In the genomic region with DNA sequence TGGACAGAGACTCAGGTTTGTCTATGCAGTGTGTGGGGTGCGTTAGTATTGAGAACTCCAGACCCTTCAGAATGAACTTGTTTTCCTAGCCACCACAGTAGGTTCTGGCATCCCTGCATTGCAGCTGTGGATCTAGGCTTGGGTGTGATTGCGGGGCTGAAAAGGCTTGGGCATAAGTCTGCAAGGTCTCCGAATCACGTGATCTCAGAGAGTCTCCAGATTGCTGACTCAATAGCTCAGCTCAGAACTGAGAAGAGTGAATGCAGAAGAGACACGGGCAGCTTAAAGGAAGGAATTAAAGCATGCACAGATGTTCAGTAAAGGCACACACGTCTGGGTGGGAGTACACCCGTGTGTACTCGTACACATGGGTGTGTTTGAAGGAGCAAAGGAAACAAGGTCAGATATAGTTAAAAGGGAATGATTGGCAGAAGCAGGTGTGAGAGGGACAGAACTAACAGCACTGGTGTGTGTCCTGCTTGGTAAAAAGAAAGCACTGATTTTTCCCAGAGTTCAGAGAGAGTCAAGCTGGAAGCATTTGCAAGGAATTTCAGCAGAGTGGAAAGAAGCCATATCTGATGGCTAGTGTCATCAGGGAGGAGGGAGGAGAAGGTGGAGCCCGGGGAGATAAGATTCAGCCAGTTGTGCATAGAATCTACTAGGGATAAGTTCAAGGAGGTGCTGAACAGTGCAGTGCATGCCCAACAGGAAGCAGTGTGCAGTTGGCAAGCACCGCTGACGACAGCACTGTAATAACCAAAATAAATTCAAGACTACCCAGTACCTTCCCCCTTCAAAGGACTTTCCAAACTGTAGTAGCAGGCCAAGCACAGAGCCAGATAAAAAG, we compare ENCODE assay signal across 15 mouse cellular contexts. TPM values are rescaled to one million over a fixed set of nuclear protein-coding genes. Genes with fewer than 3 reads are reported as not detected.
DNase-seq lines count a peak whose midpoint lies in the region; ATAC-seq and TF ChIP-seq lines count a peak whose summit lies in the region.
"Had no signal": no experiment of that assay in that cellular context is flagged by ENCODE, and none has a peak within 500 bp of the region (broad histone marks: within the 10 kb centered on the region; RNA-seq: fewer than 3 reads in every experiment).

No protein-coding gene starts in this region.

- peaks cover 60% of the 10 kb centered on the region for H3K36me3 ChIP-seq in limb, embryonic 13.5 days
- H3K36me3 ChIP-seq in limb, embryonic 10.5 days: peaks cover 72% of the 10 kb centered on the region
- H3K36me3 ChIP-seq in heart, embryonic 15.5 days: no peaks in the 10 kb centered on the region
- no peaks in the 10 kb centered on the region for H3K36me3 ChIP-seq in stomach, embryonic 14.5 days (ENCODE audit: control insufficient read depth, insufficient read depth, low read length)
- H3K36me3 ChIP-seq: liver, embryonic 15.5 days had no signal

- WGBS in limb, embryonic 13.5 days: 78% methylated on average over 11 of the region's 11 CpGs
- WGBS in limb, embryonic 10.5 days: 90% methylated on average over 11 of the region's 11 CpGs
- 35% methylated on average over 11 of the region's 11 CpGs for WGBS in heart, embryonic 15.5 days
- 69% methylated on average over 11 of the region's 11 CpGs for WGBS in stomach, embryonic 14.5 days

- ATAC-seq in limb, embryonic 13.5 days (ENCODE audit: low FRiP score, low read depth): peak; percentile 13; the same call in 1 of the 2 replicates
- ATAC-seq in heart, embryonic 15.5 days (replicated peaks; ENCODE audit: insufficient number of reproducible peaks, insufficient read depth, low FRiP score, low read depth): peak; percentile 70
- 0 out of 2 replicates have a peak, but pooled peaks have one; percentile 29 for ATAC-seq in stomach, embryonic 14.5 days (ENCODE audit: insufficient number of reproducible peaks, insufficient read depth, low FRiP score, low read depth)

- no peak overlapping the region for H3K9ac ChIP-seq in limb, embryonic 13.5 days
- H3K9ac ChIP-seq in heart, embryonic 15.5 days: no peak overlapping the region
- no peak overlapping the region for H3K9ac ChIP-seq in stomach, embryonic 14.5 days (replicated peaks; ENCODE audit: low read depth, low read length)
- H3K9ac ChIP-seq: hindbrain, embryonic 13.5 days; liver, embryonic 15.5 days; midbrain, embryonic 12.5 days had no signal

- intact Hi-C loops in gastrocnemius, adult 2 months (cut with DNase I): no loop called here

- no peak overlapping the region for H3K4me2 ChIP-seq in limb, embryonic 13.5 days (replicated peaks)
- H3K4me2 ChIP-seq in heart, embryonic 15.5 days: no peak overlapping the region
- no peak overlapping the region for H3K4me2 ChIP-seq in stomach, embryonic 14.5 days (replicated peaks; ENCODE audit: low read depth, low read length)
- H3K4me2 ChIP-seq: hindbrain, embryonic 13.5 days; liver, embryonic 15.5 days; midbrain, embryonic 12.5 days had no signal

- peak overlapping the region; percentile 40; the same call in 1 of the 2 replicates for H3K27ac ChIP-seq in gastrocnemius, adult 2 months
- no peak overlapping the region for H3K27ac ChIP-seq in limb, embryonic 13.5 days
- H3K27ac ChIP-seq in limb, embryonic 10.5 days: no peak overlapping the region
- H3K27ac ChIP-seq in heart, embryonic 15.5 days: peak overlapping the region; percentile 45
- H3K27ac ChIP-seq in stomach, embryonic 14.5 days (ENCODE audit: low read length): no peak overlapping the region
- H3K27ac ChIP-seq: liver, embryonic 15.5 days; midbrain, embryonic 12.5 days had no signal

- peak overlapping the region; percentile 47 for H3K4me3 ChIP-seq in gastrocnemius, adult 2 months
- H3K4me3 ChIP-seq in limb, embryonic 13.5 days: no peak overlapping the region
- H3K4me3 ChIP-seq in limb, embryonic 10.5 days: no peak overlapping the region
- no peak overlapping the region for H3K4me3 ChIP-seq in heart, embryonic 15.5 days
- H3K4me3 ChIP-seq in stomach, embryonic 14.5 days (ENCODE audit: low read depth, low read length): no peak overlapping the region
- H3K4me3 ChIP-seq: hindbrain, embryonic 13.5 days; liver, embryonic 15.5 days; midbrain, embryonic 12.5 days had no signal

- no peak for DNase-seq in gastrocnemius, adult 2 months
- no peak for DNase-seq in gastrocnemius, postnatal 4 days (ENCODE audit: low spot score in 2 of 2)
- DNase-seq in limb, embryonic 10.5 days (ENCODE audit: low spot score): no peak
- DNase-seq in neural tube, embryonic 10.5 days (ENCODE audit: extremely low spot score, low spot score): no peak
- no peak for DNase-seq in right cerebral cortex, postnatal 25 days
- DNase-seq: adrenal gland, postnatal 25 days; gastrocnemius, postnatal 36 days; kidney, adult 11 months; left cerebral cortex, postnatal 4 days had no signal

- no peaks in the 10 kb centered on the region; the same call in 1 of the 2 replicates for H3K4me1 ChIP-seq in limb, embryonic 13.5 days
- H3K4me1 ChIP-seq in limb, embryonic 10.5 days: peaks cover 23% of the 10 kb centered on the region
- H3K4me1 ChIP-seq in heart, embryonic 15.5 days (replicated peaks): peaks cover 29% of the 10 kb centered on the region
- peaks cover 5% of the 10 kb centered on the region for H3K4me1 ChIP-seq in stomach, embryonic 14.5 days (ENCODE audit: control insufficient read depth, insufficient read depth, low read length)
- H3K4me1 ChIP-seq: midbrain, embryonic 12.5 days had no signal

- no peaks in the 10 kb centered on the region for H3K9me3 ChIP-seq in limb, embryonic 13.5 days
- no peaks in the 10 kb centered on the region for H3K9me3 ChIP-seq in limb, embryonic 10.5 days (replicated peaks)
- no peaks in the 10 kb centered on the region for H3K9me3 ChIP-seq in heart, embryonic 15.5 days (replicated peaks)
- no peaks in the 10 kb centered on the region for H3K9me3 ChIP-seq in stomach, embryonic 14.5 days (ENCODE audit: control insufficient read depth, low read depth, low read length)
- H3K9me3 ChIP-seq: hindbrain, embryonic 13.5 days; liver, embryonic 15.5 days; midbrain, embryonic 12.5 days had no signal

- no peaks in the 10 kb centered on the region for H3K27me3 ChIP-seq in limb, embryonic 13.5 days
- H3K27me3 ChIP-seq in limb, embryonic 10.5 days (ENCODE audit: low read depth, poor library complexity, severe bottlenecking): no peaks in the 10 kb centered on the region
- H3K27me3 ChIP-seq in heart, embryonic 15.5 days: no peaks in the 10 kb centered on the region
- no peaks in the 10 kb centered on the region for H3K27me3 ChIP-seq in stomach, embryonic 14.5 days (ENCODE audit: control insufficient read depth, insufficient read depth, low read length)
- H3K27me3 ChIP-seq: hindbrain, embryonic 13.5 days; liver, embryonic 15.5 days; midbrain, embryonic 12.5 days had no signal

- no peak for TF ChIP-seq CTCF in gastrocnemius, adult 2 months (IDR thresholded peaks at IDR 0.05)

RNA-seq across cellular contexts. Expression of a gene that starts 37.5 kb away (rescaled TPM):
- total RNA-seq in gastrocnemius, adult 2 months (2021): not detected
- total RNA-seq in gastrocnemius, postnatal 4 days (2021): not detected
- 9.8 and 9.9 TPM in 2 replicates for polyA plus RNA-seq in limb, embryonic 13.5 days (2015; fragmentation: Nextera tagmentation; extraction: Ambion mirVana)
- polyA plus RNA-seq in limb, embryonic 10.5 days (2016; fragmentation: Nextera tagmentation; extraction: Ambion mirVana): 3.8 and 3.9 TPM in 2 replicates
- 1.0 and 2.8 TPM in 2 replicates for polyA plus RNA-seq in heart, embryonic 15.5 days (2015; fragmentation: Nextera tagmentation; extraction: Ambion mirVana)
- polyA plus RNA-seq in stomach, embryonic 14.5 days (2014; fragmentation: Nextera tagmentation; extraction: Ambion mirVana): 29.4 and 29.6 TPM in 2 replicates
- total RNA-seq: gastrocnemius, postnatal 36 days had no signal
- polyA plus RNA-seq: liver, embryonic 15.5 days had no signal

Comparison
In these comparisons a context has a peak if more than half of its experiments do, and no peak if none do; other contexts are left out.
1. H3K27ac ChIP-seq: peak in gastrocnemius, adult 2 months (single experiment) and heart, embryonic 15.5 days (single experiment); none in limb, embryonic 13.5 days (single experiment), limb, embryonic 10.5 days (single experiment) and stomach, embryonic 14.5 days (single experiment).
2. ATAC-seq: peak in every context shown above with its lines; median percentile 70 in heart, embryonic 15.5 days; 29 in stomach, embryonic 14.5 days; 13 in limb, embryonic 13.5 days.